Mouse (Mus musculus) layer of hippocampus, postnatal 36 days (tissue): ENCODE results near the gene Ampd3. TPM values are rescaled to one million over a fixed set of nuclear protein-coding genes. Genes with fewer than 3 reads are reported as not detected.

Source experiments
- DNase-seq, 2 experiments: peaks; one replicate each; pipeline ENCODE4 v3.0.0; 2022
- total RNA-seq, 2 experiments: library from RNA; stranded (reverse); gene quantifications; 2 replicates each; pipeline ENCODE4 v1.2.3; 2021

Ampd3 gene
- total RNA-seq, 2 experiments from 2014 or later: 20.1 to 23.1 TPM

DNA sequence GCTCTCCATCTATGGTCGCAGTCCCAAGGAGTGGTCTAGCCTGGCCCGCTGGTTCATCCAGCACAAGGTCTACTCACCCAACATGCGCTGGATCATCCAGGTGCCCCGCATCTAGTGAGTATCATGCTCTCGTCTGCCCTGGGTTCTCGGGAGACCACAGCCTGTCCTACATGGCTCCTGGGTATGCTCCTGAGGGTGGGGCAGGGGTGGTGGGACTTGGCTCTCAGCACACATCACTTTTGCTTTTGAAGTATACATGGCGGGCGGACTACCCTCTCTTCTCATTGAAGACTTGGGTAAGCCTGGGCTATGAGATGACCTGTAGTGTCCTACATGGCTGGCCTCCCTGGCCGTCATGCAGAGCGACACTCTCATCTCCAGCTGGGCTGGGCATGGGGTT lies 35.1 kb downstream of the Ampd3 start:
- DNase-seq: no peak

DNA sequence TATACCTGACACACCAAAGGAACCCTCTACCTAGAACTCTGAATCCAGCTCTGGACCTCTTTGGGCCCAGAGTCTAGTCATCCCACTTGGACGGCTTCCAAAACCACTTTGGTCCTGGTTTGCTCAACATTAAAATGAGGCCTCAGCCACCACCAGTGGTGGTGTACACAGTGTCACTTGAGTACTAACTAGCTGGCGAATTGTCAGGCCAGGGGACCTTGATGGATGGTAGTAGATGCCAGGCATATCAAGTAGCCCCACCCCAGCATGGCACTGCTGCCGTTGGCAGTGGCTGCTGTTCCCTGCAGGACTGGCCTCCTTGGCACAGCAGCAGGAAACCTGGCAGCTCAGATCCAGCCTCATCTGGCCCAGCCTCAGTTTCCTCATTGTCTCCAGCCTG lies 36.3 kb downstream of the Ampd3 start:
- peak; percentile 47 to 57 for DNase-seq

DNA sequence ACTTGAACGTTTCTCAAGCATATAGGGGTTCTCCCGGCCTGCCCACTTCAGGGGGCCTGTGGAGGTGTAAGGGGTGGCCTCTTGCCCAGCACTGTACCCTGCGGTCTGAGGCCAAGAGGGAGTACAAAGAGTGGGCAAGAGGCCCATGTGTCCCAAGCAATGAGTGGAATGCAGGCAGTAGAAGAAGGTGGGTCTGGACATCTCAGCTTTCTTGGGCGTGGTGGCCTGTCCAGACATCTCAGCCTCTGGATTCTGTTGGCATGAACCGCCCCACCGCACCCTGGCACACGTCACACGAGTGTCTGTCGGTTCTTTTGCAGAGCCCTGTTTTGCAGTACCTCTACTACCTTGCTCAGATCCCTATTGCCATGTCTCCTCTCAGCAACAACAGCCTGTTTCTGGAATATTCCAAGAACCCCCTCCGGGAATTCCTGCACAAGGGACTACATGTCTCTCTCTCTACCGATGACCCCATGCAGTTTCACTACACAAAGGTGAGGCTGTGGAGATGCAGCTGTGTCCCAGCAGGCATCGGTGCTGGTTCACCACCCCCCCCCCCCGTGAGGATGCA lies 39.5 kb downstream of the Ampd3 start:
- no peak for DNase-seq

DNA sequence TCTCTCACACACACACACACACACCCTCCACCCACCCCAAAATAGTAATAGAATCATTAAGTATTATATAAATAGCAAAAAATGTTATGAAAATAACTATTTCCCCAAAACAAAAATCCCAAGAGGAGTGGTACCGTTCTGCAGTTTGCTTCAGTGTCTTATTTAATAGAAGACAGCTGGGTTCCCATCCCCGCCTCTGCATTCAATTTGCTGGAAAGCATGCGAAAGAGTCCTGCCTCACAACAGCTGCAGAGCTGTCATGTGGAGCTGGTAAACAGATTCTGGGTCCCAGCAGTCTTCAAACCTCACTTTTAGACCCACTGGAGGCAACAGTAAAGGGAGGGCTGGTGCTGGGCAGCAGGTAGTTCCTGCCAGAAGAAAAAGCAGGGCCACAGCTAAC lies 41.0 kb downstream of the Ampd3 start:
- DNase-seq: no peak

DNA sequence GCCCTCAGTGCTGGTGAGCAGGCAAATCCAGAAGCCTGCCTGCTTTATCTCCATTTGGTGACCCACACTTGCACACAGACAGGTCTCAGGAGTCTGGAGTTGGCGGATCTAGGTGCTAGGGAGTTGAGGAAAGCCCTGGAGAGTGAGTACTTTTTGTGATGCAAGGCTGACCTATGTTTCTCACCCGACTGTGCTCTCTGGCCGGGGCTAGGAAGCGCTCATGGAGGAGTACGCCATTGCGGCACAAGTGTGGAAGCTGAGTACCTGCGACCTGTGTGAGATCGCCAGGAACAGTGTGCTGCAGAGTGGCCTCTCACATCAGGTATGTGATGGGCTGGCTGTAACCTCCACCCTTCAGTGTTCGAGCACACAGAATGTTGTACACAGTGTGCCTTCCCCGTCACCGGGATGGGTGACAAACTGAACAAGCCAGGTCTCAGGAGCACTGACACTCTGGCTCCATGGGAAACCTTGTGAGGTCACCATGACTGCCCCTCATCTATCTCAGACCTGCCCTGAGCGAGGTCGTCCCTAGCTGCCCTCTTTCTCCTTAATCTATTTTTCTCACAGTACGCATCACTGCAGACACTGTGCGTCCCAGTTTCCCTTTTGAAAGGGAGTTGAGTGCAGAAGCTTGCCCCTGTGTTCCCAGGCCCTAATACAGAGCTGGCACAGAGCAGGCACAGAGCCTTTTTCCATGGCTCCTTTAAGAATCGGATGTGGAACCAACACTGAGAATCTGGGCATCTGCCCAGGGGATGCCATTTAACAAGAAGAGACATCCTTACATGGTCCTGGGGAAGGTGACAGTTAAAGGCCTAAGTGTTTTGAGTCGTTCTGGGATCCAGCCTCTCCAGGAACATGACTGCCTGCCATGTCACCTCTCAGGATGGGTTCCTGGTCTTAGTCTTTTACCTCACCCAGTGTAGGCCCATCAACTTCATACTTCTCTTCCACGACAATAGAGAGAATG lies 41.9 kb downstream of the Ampd3 start:
- no peak for DNase-seq

DNA sequence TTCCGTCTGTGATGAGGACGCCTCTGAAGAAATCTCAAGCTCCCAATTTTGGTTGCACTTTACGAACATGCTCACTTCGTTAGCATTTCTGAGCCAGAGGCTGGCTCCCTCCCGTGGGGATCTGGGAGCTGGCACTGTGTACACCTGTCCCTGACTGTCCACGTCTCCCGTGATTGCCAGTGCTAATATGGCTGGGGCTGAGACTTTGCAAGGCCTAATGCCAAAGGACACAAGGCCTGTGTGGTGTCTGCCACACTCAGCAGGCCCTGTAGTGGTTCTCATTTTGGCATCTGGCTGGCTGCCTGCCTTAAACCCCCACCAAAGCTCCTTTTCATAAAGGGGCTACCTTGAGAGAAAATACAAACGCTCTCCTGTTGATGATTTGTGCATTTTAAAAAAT lies 43.0 kb downstream of the Ampd3 start:
- no peak for DNase-seq

DNA sequence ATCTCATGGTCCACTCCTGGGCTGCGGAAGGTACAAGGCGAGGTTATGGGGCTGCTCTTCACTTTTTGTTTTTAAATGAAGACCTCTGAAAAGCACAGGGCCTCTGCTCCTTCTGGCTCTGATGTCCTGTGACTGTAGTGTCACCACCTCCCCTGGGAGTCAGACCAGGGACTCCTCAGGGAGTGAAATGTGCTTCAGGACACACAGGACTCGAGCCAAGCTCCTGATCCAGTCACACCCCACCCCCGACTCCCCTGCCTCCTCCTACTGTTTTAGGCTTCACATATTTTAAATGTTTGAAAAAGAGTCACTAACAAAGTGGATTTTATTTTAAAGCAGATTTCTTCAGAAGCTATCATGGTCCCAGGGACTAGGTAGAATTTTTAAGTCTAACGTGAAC lies 43.5 kb downstream of the Ampd3 start:
- no peak for DNase-seq

DNA sequence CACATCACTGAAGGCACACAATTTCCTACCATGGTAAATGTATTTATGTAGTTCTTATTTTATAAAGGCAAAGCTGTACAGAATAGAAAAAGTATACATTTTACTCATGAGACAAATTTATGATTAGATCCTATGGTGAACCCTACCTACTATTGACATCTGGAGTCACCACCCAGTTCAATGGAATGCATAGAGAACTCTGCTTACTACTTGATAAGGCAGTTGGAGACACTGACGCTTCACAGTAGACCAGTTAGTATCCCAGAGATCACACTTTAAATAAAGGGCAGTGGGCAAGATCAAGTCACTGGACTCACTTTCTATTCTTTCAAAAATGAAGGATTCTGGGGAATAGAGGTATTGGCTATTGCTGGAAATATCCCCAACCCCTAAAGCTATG lies 46.0 kb downstream of the Ampd3 start:
- DNase-seq: no peak

DNA sequence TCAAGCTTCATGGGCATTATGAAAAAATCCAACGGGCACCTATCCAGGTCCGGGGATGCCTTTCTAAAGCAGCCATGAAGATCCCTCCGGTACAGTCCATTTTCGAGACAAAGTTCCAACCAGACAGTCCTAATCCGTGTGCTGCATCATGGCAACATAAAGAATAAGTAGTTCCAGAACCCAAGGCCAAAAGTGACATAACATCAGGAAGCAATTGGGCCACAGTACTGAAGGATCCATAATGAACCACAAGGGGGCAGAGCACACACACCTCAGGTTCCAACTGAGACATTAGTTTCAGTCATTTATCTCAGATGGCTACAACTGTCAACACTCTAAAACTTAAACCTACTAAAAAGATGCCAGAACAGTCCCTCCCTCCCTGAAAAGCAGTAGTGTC lies 48.0 kb downstream of the Ampd3 start:
- DNase-seq: no peak

DNA sequence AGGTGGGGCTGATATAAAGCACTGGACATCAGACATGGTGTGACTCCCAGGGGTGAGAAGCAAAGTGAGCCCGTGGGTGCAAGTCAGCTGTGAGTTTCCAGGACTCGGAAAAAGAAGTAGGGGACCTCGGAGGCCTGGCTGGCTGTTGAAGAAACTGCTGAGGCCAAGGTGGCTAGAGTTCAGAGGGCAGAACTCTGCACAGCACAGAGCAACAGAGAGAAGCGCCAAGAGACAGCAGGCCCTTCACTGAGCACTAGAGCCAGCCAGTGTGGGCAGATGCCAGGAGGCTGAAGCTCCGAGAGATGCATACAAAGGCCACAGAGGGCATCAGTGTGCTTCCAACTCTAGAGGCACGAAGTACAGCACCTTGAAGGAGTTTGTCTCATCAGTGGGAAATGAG lies 50.2 kb downstream of the Ampd3 start:
- no peak for DNase-seq

DNA sequence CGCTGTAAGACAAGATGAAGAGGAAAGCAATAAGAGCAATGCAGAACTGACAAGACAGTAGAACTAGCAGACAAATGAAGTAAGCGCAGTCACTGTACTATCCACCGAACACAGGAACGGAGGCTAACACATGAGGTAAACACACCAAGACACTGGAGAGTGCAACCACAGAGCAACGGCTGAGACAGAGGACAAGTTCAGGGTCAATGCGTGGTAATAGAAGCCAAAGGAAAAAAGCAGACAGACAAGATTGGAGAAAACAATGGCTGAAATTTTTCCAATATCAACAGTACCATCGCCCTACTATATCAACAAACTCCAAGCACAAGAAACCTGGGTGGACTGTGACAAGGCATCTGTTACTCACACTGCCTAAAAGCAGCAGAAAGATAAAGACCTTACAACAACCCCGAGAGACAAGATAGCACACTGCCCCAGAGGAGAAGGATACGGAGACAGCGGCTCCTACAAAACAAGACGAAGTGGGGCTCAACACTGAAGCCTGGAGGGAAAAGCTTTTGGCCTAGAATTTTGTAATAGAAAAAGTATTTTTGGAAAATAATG lies 50.9 kb downstream of the Ampd3 start:
- DNase-seq: no peak

DNA sequence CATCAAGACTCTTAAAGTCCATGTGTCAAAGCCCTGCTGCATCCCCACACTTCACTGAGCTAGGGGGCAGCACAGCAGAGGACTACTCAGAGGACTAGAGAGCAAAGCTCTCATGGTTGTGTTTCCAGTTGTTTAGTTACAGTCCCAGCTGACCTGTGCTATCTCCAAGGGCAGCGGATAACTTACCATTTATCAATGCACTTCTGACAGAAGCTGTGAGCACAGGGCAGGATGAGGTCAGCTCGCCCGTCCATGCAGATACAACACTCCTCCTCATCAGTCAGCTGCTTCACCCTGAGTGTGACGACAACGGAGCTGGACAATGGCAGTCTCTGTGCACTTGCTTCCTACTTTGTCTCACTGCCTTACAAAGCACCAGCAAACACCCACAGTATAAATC lies 53.1 kb downstream of the Ampd3 start:
- DNase-seq: no peak

DNA sequence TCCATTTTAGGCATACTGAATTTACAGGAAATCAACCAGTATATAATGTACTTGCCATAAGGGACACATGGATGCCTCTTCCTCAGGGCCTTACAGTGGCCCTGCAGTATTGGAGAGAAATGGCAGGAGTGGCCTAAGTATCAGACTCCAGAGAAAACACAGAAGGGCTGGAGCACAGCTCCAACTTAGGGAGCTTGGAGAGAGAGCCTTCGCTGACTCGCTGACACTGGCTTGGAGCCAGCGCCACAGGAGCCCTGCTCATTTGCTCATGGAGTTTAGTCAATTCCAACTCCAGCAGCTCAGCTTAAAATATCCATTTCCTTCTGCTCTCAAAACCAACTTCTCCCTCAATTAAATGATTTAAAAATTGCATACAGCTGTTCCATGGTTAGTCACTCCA lies 53.6 kb downstream of the Ampd3 start:
- DNase-seq: no peak

DNA sequence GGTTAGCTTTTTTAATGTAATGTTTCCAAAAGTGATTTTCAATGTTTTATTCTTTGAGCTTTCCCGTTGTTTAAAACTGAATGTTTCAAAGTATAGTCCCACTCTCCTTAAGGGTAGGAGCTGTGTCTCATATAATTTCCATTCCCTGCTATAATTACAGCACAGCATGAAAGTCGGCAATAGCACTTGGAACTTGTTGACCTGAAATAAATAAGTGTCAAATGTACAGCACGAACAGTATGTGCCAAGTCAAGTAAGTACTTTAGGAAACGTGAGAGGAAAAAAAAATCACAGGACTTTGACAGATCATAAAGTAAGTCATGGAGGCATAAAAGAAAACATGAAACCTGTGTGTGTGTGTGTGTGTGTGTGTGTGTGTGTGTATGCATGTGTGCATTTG lies 54.0 kb downstream of the Ampd3 start:
- DNase-seq: no peak

DNA sequence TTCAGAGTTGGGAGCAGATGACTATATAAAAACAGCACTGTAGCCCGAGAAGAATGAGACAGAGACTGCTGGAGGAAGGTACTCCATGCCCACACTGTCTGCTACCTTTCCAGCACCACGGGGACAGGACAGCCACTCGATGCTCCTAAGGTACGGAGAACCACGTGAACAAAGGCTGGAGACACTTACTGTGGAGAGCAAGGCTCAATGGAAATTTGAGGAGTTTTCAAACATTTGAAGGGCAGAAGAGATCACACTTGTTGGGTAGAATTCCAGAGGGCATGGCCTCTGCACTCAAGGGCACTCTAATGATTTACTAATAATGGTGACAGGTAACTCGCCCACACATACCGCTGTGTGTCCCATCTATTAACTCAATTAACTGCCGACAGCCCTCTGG lies 55.1 kb downstream of the Ampd3 start:
- DNase-seq: no peak

DNA sequence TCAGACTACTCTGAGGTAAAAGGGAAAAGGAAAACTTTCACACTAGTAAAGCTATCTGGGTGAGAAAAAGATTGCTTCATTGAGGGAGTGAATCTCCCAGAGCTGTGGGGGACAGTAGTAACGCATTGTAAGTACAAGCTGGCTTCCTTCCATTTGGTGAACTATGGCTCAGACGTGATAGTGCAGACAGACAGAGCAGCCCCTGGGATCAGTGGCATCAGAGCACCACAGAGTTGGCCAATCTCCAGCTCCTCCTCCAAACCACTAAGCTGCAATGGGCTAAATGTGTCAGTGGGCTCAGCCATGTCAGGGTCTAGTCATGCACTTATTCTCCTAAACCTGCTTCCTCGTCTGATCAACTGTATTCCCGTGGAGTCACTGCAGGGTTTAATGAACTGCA lies 55.6 kb downstream of the Ampd3 start:
- DNase-seq: no peak

DNA sequence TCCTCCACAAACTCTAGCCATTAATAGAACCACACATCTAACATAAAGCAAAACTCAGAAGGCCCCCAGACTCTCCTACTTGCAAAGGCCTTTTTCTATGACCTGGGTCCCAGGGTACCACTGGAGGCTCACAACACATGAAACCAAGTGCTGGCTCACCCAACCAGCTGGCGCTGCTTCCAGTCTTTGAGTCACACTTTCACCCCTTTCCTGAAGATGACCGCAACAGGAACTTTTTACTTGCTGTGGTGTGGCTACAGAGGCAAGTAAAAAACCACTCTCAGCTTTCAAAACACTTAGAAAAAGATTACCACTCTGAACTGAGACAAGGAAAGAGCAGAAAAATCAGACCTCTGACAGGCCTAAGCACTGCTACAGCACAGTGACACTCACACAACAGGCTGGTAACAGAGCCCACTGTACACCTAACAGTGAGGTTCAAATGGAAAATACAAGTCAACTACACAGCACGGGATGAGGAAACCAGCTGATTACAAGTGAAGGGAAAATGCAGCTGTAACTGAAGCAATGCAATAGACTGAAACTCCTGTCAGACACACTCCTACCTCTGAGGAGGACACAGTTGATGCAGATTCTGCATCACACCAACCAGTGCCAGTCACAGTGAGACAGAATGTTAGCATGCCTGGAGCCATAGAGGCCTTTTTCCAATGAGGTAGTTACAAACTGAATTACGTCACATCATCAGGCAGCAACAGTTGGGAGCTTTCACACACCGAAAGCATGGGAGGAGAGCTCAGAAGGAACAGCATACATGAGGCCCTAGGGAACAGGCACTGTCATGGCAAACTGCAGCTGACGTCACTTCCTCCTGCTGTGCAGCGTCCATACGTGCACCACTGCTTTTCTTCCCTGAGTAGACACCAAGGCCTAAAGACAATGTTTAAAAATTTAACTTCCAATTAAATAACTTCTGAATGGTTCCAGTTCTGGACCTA lies 56.3 kb downstream of the Ampd3 start:
- no peak for DNase-seq

DNA sequence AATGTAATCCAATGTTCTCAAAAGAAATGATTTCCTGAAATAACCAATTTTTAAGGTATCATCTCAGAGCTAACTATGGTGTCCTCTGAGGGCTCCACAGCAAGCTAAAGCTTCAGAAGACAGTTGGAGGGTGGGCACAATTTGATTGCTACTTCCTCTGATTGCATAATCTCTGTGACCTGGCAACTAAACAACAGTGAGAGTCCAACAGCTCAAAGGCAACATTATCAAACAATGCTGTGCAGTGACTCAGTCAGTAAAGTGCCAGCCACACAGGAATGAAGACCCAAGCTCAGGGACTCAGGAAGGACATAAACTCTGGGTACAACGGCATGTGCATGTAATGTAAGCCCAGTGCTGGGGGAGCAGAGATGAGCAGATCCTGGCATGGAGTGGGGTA lies 65.0 kb downstream of the Ampd3 start:
- DNase-seq: no peak

DNA sequence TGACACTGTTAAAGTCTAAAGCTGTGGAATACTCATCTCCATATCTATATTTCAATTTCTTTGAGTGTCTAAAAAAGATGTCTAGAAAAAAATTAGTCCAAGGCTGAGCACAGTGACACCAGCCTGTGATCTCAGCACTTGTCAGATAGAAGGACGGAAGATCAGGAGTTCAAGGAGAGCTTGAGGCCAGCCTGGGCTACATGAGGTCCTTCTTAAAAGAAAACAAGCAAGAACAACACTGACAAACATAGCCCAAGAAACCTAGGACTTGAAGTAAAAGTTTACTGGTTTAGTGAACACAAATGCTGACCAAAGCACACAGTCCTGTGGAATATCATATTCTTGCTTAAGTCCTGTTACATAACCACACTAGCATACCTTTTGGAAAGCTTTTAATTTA lies 66.0 kb downstream of the Ampd3 start:
- no peak for DNase-seq

DNA sequence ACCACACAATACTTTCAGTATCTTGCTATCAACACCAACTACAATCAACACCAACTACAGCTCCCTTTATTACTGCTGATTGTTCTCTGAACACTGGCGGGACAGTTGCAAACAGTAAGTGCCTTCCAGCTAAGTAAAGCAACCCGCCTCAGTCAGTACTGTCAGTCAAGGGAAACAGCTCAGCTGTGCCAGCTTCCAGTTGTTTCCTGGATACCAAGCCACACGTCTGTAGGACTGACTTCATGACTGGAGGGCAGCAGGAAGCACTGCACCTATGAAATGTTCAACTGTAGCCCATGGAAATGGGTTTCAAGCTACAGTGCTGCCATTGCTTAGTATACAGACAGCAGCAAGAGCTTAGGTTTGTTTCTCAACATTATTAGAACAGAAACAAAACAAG lies 66.5 kb downstream of the Ampd3 start:
- DNase-seq: no peak

DNA sequence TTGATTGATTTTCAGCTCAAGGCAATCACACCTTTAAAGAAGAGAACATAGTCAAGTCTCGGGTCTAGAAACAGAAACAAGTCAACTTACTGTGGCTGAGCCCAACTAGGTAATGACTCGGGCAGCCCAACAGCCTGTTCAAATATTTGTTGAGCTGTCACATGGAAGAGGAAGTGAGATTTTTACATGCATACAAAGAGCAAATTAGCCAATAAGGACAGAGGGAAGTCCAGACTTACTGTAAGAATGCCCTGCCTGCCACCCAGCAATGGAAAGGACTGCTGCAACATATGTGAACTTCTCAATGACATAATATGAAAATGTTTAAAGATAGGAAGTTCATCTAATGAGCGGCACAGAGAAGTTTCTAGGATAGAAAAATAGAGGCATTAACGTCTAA lies 72.3 kb downstream of the Ampd3 start:
- no peak for DNase-seq
